Mouse (Mus musculus) liver, embryonic 14.5 days (tissue): ENCODE results near the gene Slc44a1. TPM values are rescaled to one million over a fixed set of nuclear protein-coding genes. Genes with fewer than 3 reads are reported as not detected.

Experiments
- ATAC-seq: fragments of 200-750 bp; cut with Nextera tagmentation; 2 replicates; pipeline ENCODE4 v1.8.0; 2017; ENCODE audit warnings: moderate number of reproducible peaks, mild to moderate bottlenecking, moderate library complexity; ENCODE audit not compliant: insufficient read depth
- DNase-seq, 3 experiments: peaks; one replicate each; pipeline ENCODE4 v3.0.0-alpha.2; 2012 to 2013; ENCODE audit warnings: low read depth in 3 of 3, low spot score in 3 of 3
- H3K27ac ChIP-seq: fragments of 300-500 bp; sonication (generic); 2 replicates; pipeline ENCODE4 v1.5.1; 2014; ENCODE audit warnings: moderate library complexity, mild to moderate bottlenecking, control low read depth, inconsistent platforms
- H3K27me3 ChIP-seq: fragments of 300-500 bp; sonication (generic); 2 replicates; pipeline ENCODE4 v1.6.1; 2014; ENCODE audit warnings: mild to moderate bottlenecking, low read length, moderate library complexity; ENCODE audit not compliant: control insufficient read depth, insufficient read depth
- H3K36me3 ChIP-seq: fragments of 300-500 bp; sonication (generic); replicated peaks from 2 replicates; pipeline ENCODE4 v1.6.1; 2014; ENCODE audit warnings: low read depth; ENCODE audit not compliant: control insufficient read depth, insufficient read depth
- H3K4me1 ChIP-seq, 2 experiments: fragments of 200-500 bp in 1 of 2; fragments of 300-500 bp in 1 of 2; sonication (generic) in 1 of 2; replicated peaks; 2 replicates each; pipeline ENCODE4 v1.6.1; 2012 to 2014; ENCODE audit warnings: antibody characterized with exemption in 1 of 2, inconsistent platforms in 1 of 2, low read length in 1 of 2; ENCODE audit not compliant: control insufficient read depth in 2 of 2, insufficient read depth in 2 of 2
- H3K4me2 ChIP-seq: fragments of 300-500 bp; sonication (generic); 2 replicates; pipeline ENCODE4 v1.6.1; 2014; ENCODE audit warnings: low read depth, mild to moderate bottlenecking, control low read depth, moderate library complexity
- H3K4me3 ChIP-seq, 2 experiments: fragments of 200-500 bp in 1 of 2; fragments of 300-500 bp in 1 of 2; sonication (generic) in 1 of 2; 2 replicates each; pipeline ENCODE4 v1.5.1; 2012 to 2014; ENCODE audit warnings: low read depth in 2 of 2, low read length in 2 of 2, mild to moderate bottlenecking in 2 of 2, control low read depth in 1 of 2, inconsistent platforms in 1 of 2, moderate library complexity in 1 of 2; ENCODE audit not compliant: insufficient read depth in 1 of 2
- H3K9ac ChIP-seq: fragments of 300-500 bp; sonication (generic); replicated peaks from 2 replicates; pipeline ENCODE4 v1.6.1; 2014; ENCODE audit warnings: mild to moderate bottlenecking, control low read depth, moderate library complexity
- H3K9me3 ChIP-seq: fragments of 300-500 bp; sonication (generic); 2 replicates; pipeline ENCODE4 v1.6.1; 2016; ENCODE audit warnings: low read length, mixed read lengths; ENCODE audit not compliant: control insufficient read depth
- CTCF ChIP-seq: IDR thresholded peaks from 2 replicates; pipeline ENCODE4 v1.5.1; 2016; ENCODE audit warnings: antibody characterized with exemption, low read depth, control low read depth
- EP300 ChIP-seq: IDR thresholded peaks from 2 replicates; pipeline ENCODE4 v1.6.1; 2016; ENCODE audit warnings: antibody characterized with exemption, low read depth
- WGBS: fragments of 180-500 bp; shearing (Covaris S2); extraction: QIAGEN DNeasy Blood & Tissue Kit; methylation state at CpG from one replicate; pipeline ENCODE4 v1.1.7; 2014; ENCODE audit not compliant: insufficient replicate concordance; 5-methylcytosine and 5-hydroxymethylcytosine counted together
- polyA plus RNA-seq, 2 experiments: library from polyadenylated mRNA; depleted of rRNA in 1 of 2; stranded (reverse) in 1 of 2; unstranded in 1 of 2; fragments of >200 nt; fragmentation: Nextera tagmentation in 1 of 2; extraction: Ambion mirVana in 1 of 2; gene quantifications; 2 replicates each; pipeline versions ENCODE4 v1.2.1 to v1.2.3; 2012 to 2014

Slc44a1 gene
- polyA plus RNA-seq, 2 experiments = 7.7 to 12.6 TPM

GRCm38 (mm10) chr4:53495646-53496045 is 55.4 kb downstream of the Slc44a1 start:
- H3K4me2 ChIP-seq = no peak overlapping the region
- H3K9ac ChIP-seq = no peak overlapping the region
- no peak for DNase-seq
- no peaks in the 10 kb centered on the region for H3K9me3 ChIP-seq
- 0 out of 4 replicates have a peak, but pooled peaks cover 0 to 2% of the 10 kb centered on the region in 2 experiments for H3K4me1 ChIP-seq
- no peak overlapping the region for H3K4me3 ChIP-seq
- 49% methylated on average over 2 of the region's 2 CpGs for WGBS
- no peak for ATAC-seq
- no peaks in the 10 kb centered on the region for H3K27me3 ChIP-seq
- no peak overlapping the region for H3K27ac ChIP-seq
- no peaks in the 10 kb centered on the region for H3K36me3 ChIP-seq
- TF ChIP-seq EP300 (no peak), CTCF (no peak)

GRCm38 (mm10) chr4:53502764-53503163 is 62.6 kb downstream of the Slc44a1 start:
- Histone ChIP-seq H3K4me3 (no peak overlapping the region), H3K9ac (no peak overlapping the region), H3K36me3 (no peaks in the 10 kb centered on the region), H3K9me3 (no peaks in the 10 kb centered on the region), H3K4me2 (no peak overlapping the region), H3K4me1 (no peaks in the 10 kb centered on the region), H3K27me3 (no peaks in the 10 kb centered on the region), H3K27ac (no peak overlapping the region)
- DNase-seq = no peak
- no peak for TF ChIP-seq CTCF
- TF ChIP-seq EP300 = no peak
- no peak for ATAC-seq
- WGBS = 74% methylated on average over 2 of the region's 2 CpGs

- Histone ChIP-seq H3K4me1 (peaks cover 0 to 14% of the 10 kb centered on the region in 2 experiments; a peak in 3 of 4 replicates), H3K27ac (no peak overlapping the region), H3K9me3 (no peaks in the 10 kb centered on the region), H3K4me3 (no peak overlapping the region), H3K9ac (no peak overlapping the region), H3K36me3 (no peaks in the 10 kb centered on the region), H3K27me3 (no peaks in the 10 kb centered on the region; the same call in 1 of the 2 replicates), H3K4me2 (no peak overlapping the region)
- ATAC-seq (no peak), DNase-seq (no peak)
- TF ChIP-seq EP300 = no peak
- TF ChIP-seq CTCF = no peak
- 33% methylated on average over 15 of the region's 15 CpGs for WGBS
Observed at GRCm38 (mm10) chr4:53512131-53512916, 72.1 kb downstream of the Slc44a1 start.

GRCm38 (mm10) chr4:53513276-53514081 is 73.3 kb downstream of the Slc44a1 start:
- Histone ChIP-seq H3K4me2 (no peak overlapping the region), H3K36me3 (no peaks in the 10 kb centered on the region), H3K27me3 (no peaks in the 10 kb centered on the region; the same call in 1 of the 2 replicates), H3K9ac (no peak overlapping the region), H3K9me3 (no peaks in the 10 kb centered on the region), H3K4me1 (peaks cover 0 to 14% of the 10 kb centered on the region in 2 experiments; a peak in 3 of 4 replicates), H3K27ac (no peak overlapping the region), H3K4me3 (no peak overlapping the region)
- TF ChIP-seq CTCF = no peak
- no peak for TF ChIP-seq EP300
- ATAC-seq (no peak), DNase-seq (no peak)
- WGBS = 21% methylated on average over 11 of the region's 11 CpGs
